9 mouse cellular contexts compared by ENCODE assay signal in the genomic region with DNA sequence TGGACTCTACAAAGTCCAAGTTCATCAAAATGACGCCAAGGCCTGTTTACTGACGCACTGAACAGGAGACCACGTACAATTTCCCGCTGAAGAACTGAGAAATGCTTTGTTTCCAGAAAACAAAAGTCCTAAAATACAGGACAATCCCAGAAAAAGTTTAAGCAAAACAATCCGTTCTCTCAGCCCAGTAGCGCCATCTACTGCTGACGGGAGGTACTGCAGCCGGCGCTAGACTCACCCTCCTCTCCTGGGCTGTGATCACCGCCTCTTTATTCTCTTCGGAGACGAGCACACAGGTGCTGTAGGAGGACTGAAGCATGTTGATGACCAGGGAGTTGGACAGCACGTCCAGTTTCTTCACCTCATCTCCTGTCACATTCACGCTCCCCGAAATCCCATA. TPM values are rescaled to one million over a fixed set of nuclear protein-coding genes. Genes with fewer than 3 reads are reported as not detected.
A peak's percentile ranks its signal among the peaks of the same experiment; 100 is the strongest.
DNase-seq lines count a peak whose midpoint lies in the region; ATAC-seq lines count a peak whose summit lies in the region.
"Had no signal": no experiment of that assay in that cellular context is flagged by ENCODE, and none has a peak within 500 bp of the region (broad histone marks: within the 10 kb centered on the region; RNA-seq: fewer than 3 reads in every experiment).

No protein-coding gene starts in this region.

- no peaks in the 10 kb centered on the region for H3K36me3 ChIP-seq in splenic B cell, adult 2 months (ENCODE audit: control insufficient read depth, insufficient read depth, low read length, poor library complexity, severe bottlenecking)
- H3K36me3 ChIP-seq: stomach, embryonic 15.5 days had no signal

- no peaks in the 10 kb centered on the region for H3K27me3 ChIP-seq in splenic B cell, adult 2 months (ENCODE audit: control insufficient read depth, insufficient read depth, low read length, poor library complexity, severe bottlenecking)
- H3K27me3 ChIP-seq: stomach, embryonic 15.5 days had no signal

- ATAC-seq in cerebellum, adult (ENCODE audit: insufficient number of reproducible peaks, low FRiP score, low TSS enrichment) = no peak
- ATAC-seq in granulocyte monocyte progenitor cell, adult 5-6 weeks (replicated peaks; ENCODE audit: poor library complexity, severe bottlenecking) = peak; percentile 57

- peak; percentile 23 for DNase-seq in cerebellum, adult 11 months
- DNase-seq in cerebellum, postnatal 25 days = peak; percentile 60 to 79
- DNase-seq in kidney, adult 8-10 months = peak; percentile 36 to 79
- peak; percentile 71 for DNase-seq in liver
- DNase-seq in natural killer cell, adult 2 months (ENCODE audit: low spot score in 2 of 2) = peak; percentile 36 to 47
- peak; percentile 70 for DNase-seq in splenic B cell, adult 2 months (ENCODE audit: low read depth, low spot score)

RNA-seq across cellular contexts. Expression of a gene that starts 3.6 kb away (rescaled TPM):
- total RNA-seq in granulocyte monocyte progenitor cell, adult 5-6 weeks (2014; fragmentation: Nextera tagmentation) = not detected in 2 replicates
- not detected in 2 replicates for total RNA-seq in granulocyte monocyte progenitor cell, adult 5-6 weeks (2017)

RNA-seq across cellular contexts. Expression of a gene that starts 33.4 kb away (rescaled TPM):
- total RNA-seq in granulocyte monocyte progenitor cell, adult 5-6 weeks (2014; fragmentation: Nextera tagmentation) = 9.1 and 15.6 TPM in 2 replicates
- total RNA-seq in granulocyte monocyte progenitor cell, adult 5-6 weeks (2017) = 16.6 and 19.3 TPM in 2 replicates
